Mouse (Mus musculus): ENCODE results near the gene A4galt. TPM values are rescaled to one million over a fixed set of nuclear protein-coding genes. Genes with fewer than 3 reads are reported as not detected.

The A4galt gene
- total RNA-seq, 4 experiments from 2014 or later = 4.2 to 8.7 (median 5.8) TPM

DNA sequence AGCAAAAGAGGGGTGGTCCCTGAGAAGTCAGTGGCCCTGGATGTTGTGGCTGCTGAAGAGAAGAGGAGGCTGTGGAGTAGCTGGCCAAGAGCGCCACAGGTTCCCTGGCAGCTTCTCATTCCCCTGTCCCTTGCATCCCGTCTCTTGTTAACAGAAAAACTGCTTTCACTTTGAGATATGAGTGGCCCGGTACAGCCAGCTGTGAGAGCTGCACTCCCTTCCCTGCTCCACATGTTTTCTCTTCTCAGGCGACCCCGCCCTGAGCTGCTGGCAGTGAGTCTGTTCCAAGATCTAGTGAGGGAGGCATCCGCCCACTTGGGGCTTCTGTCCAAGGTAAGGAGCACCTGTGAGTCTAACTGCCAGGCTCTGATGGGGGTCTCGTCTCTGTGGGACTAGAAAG, 16.9 kb upstream of the A4galt start:
- peak; percentile 65 for DNase-seq (ENCODE audit: low spot score)

- no peak for DNase-seq (ENCODE audit: low spot score)
These were observed 13.7 kb upstream of the A4galt start for GRCm38 (mm10) chr15:83265269-83265668.

DNA sequence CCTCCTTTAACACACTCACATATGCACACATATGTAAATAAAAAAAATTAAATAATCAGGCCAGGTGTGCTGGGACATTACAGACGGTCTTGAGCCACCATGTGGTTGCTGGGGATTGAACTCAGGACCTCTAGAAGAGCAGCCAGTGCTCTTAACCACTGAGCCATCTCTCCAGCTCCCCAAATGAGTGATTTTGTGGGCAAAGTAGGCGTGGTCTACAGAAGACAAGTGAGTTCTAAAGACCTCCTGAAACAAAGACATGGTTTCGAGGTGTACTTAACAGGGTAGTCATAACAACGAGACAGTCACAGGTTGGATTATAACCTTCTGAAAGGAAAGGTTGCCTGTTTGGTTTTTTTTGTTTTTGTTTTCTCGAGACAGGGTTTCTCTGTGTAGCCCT, 11.8 kb upstream of the A4galt start:
- DNase-seq (ENCODE audit: low spot score) = no peak

DNA sequence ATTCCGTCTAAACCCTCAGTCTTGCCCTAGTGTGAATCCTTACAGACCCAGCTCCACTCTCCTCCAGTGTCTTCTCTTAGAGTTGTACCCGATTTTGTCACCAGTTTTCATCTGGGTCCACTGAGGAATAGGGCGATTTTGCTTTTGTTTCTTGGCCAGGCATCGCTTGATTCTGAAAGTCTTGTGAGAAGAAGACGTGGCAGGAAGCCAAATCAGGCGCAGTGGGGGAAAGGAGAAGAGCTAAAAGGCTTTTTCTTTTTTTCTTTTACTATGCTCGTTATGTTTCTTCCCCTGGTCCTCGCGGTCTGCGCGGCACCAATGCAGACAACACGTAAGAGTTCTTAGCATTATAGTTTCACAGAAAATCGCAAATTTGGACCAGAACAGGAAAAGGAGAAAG, 6.3 kb upstream of the A4galt start:
- no peak for DNase-seq (ENCODE audit: low spot score)

DNA sequence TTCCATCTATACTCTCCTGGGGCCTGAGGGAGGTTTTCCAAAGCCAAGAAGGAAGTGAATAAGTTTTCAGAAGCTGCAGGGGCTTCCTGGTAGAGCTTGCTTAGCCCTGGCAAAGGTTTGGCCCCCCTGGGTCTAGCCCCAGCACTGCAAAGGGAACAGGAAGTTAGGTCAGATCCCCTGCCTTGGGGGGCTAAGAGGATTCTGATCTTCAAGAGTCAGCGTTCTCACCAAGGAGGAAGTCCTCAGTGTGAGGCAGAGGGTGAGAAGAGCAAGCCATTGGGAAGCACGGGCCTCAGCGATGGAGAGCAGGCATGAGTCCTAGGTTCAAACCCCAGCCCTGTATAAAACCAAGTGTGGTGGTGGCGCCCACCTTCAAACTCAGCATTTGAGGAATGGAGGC, 4.9 kb upstream of the A4galt start:
- DNase-seq (ENCODE audit: low spot score) = no peak

- no peak for DNase-seq (ENCODE audit: low spot score)
These were observed 4.4 kb upstream of the A4galt start for GRCm38 (mm10) chr15:83255944-83256343.

- no peak for DNase-seq (ENCODE audit: low spot score)
These were observed 3.7 kb upstream of the A4galt start for GRCm38 (mm10) chr15:83255191-83255782.

- DNase-seq (ENCODE audit: low spot score) = no peak
These were observed 2.9 kb upstream of the A4galt start for GRCm38 (mm10) chr15:83254372-83255070.

DNA sequence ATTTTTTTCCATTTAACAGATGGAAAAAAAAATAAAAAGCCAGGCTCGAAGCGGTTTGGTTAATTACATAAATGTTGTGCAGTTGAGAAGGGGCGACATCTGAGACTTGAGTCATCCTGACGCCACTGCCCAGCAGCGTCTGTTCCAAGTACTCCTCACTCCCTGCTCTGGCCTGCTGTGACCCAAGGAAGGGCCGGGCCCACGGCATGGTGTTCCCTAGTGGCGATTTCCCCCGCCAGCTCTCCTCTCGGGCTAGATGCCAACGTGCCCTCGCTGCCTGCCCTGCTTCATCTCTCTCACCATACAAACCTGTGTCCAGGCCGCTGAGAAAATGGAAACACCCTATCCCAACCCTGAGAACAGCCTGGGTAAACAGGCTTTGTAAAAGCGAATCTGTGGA, 486 bp upstream of the A4galt start:
- DNase-seq (ENCODE audit: low spot score) = no peak

- no peak for DNase-seq (ENCODE audit: low spot score)
These were observed 861 bp downstream of the A4galt start for GRCm38 (mm10) chr15:83250651-83251175.

GRCm38 (mm10) chr15:83249535-83250287, 1.9 kb downstream of the A4galt start:
- no peak for DNase-seq (ENCODE audit: low spot score)

GRCm38 (mm10) chr15:83248236-83248844, 3.2 kb downstream of the A4galt start:
- DNase-seq (ENCODE audit: low spot score) = no peak

DNA sequence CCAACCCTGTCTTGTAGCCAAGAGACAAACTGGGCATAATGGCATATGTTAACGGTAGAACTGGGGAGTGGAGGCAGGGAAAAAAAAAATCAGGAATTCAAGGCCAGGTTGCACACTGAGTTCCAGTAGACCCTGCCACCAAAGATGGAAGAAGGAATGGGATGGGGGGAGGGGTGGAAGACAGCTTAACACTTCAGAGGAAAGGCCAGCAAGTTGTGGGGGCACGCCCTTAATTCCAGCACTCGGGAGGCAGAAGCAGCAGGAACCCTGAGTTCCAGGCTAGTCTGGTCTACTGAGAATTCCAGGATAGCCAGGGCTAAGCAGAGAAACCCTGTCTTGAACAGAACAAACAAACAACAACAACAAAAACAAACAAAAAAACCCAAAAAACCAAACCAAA, 7.2 kb downstream of the A4galt start:
- DNase-seq (ENCODE audit: low spot score) = no peak

GRCm38 (mm10) chr15:83241961-83242680, 9.5 kb downstream of the A4galt start:
- no peak for DNase-seq (ENCODE audit: low spot score)

GRCm38 (mm10) chr15:83241497-83241896, 10.1 kb downstream of the A4galt start:
- no peak for DNase-seq (ENCODE audit: low spot score)

GRCm38 (mm10) chr15:83237460-83238243, 13.9 kb downstream of the A4galt start:
- DNase-seq (ENCODE audit: low spot score) = no peak

DNA sequence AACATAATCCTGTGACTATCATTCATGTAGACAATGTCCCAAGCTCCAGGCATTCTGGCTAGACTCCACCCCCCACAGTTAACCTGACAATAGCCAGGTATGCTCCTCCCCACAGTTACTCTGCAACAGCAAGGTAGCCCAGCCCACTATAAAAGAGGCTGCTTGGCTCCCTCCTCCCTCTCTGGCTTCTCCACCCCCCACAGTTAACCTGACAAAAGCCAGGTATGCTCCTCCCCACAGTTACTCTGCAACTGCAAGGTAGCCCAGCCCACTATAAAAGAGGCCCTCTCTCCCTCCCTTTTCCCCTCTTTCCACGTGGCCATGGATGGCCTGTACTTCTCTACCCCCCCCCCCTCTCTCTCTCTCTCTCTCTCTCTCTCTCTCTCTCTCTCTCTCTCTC, 14.8 kb downstream of the A4galt start:
- DNase-seq (ENCODE audit: low spot score) = no peak

DNA sequence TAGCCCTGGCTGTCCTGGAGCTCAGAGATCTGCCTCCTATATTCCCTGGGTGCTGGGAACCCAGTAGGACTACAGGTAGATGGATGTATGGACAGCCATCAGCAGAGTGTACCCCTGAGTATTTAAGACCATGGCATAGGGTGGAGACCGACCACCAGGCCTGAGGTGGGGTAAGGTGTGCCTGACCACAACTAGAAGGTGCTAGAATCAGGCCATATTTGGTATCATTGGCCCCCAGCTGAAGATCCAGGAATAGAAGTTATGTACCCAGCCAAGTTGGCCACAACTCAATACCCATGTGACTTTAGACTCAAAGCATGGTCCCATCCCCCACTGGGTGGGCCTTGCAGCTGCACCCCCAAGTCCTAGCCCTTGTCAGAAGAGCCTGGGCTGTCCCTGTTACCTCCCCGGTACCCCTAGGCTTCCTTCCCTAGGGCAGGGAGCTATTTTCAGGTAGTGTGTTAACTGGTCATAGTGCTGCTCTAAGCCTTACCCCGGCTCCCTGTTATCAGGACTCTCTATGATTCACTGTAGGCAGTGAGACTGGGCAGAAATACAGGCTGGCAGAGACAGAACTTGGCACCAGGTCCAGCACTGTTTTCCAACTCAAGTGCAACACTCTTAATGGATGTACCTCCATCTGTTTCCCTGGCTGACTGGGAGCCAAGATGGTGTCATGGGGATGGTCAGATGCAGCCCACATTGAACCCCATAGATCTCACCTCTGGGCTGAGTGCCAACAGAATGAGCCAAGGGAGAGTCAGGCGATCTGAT, 18.2 kb downstream of the A4galt start:
- peak; percentile 75 for DNase-seq (ENCODE audit: low spot score)

- no peak for DNase-seq (ENCODE audit: low spot score)
These were observed 24.0 kb downstream of the A4galt start for GRCm38 (mm10) chr15:83227559-83227958.

DNA sequence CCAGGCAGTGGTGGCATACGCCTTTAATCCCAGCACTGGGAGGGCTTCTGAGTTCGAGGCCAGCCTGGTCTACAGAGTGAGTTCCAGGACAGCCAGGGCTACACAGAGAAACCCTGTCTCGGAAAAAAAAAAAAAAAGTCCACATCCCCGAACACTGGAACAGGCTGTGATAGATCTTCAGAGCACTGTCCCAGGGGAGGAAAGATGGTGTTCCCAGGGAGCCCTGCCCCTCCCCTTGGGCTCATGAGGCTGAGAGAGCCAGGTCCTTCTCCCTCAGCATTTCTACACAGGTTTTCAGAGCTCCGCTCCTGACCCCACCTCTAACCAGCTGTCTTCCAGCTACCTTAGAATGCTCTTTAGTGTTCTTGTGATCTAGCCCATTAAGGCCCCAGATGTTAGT, 24.7 kb downstream of the A4galt start:
- no peak for DNase-seq (ENCODE audit: low spot score)
